Mouse (Mus musculus) CH12.LX (cell line): ENCODE data around the gene Ucp2.

Source experiments
- CHD1 ChIP-seq: IDR thresholded peaks from 2 replicates; pipeline ENCODE4 v1.6.1; 2012; ENCODE audit warnings: low read depth, low read length, improper control_type of control experiment, inconsistent platforms
- CHD2 ChIP-seq: IDR thresholded peaks from 2 replicates; pipeline ENCODE4 v1.6.1; 2011; ENCODE audit warnings: low read length, improper control_type of control experiment
- CTCF ChIP-seq, 2 experiments: IDR thresholded peaks in 1 of 2; conservative IDR thresholded peaks in 1 of 2; 2 replicates each; pipeline ENCODE4 v1.5.1; 2011 to 2012; ENCODE audit warnings: low read depth in 2 of 2, low read length in 2 of 2, improper control_type of control experiment in 1 of 2, inconsistent platforms in 1 of 2, mild to moderate bottlenecking in 1 of 2, moderate library complexity in 1 of 2
- E2F4 ChIP-seq: IDR thresholded peaks from 2 replicates; pipeline ENCODE4 v1.6.1; 2011; ENCODE audit warnings: low read depth, low read length, improper control_type of control experiment; ENCODE audit not compliant: insufficient replicate concordance
- ELF1 ChIP-seq: IDR thresholded peaks from 2 replicates; pipeline ENCODE4 v1.6.1; 2014; ENCODE audit warnings: low read depth, mild to moderate bottlenecking, inconsistent platforms, low read length, improper control_type of control experiment
- EP300 ChIP-seq: IDR thresholded peaks from 2 replicates; pipeline ENCODE4 v1.6.1; 2011; ENCODE audit warnings: low read length, improper control_type of control experiment
- GABPA ChIP-seq: IDR thresholded peaks from 2 replicates; pipeline ENCODE4 v1.6.1; 2012; ENCODE audit warnings: low read depth, low read length, improper control_type of control experiment, inconsistent platforms; ENCODE audit not compliant: insufficient replicate concordance
- HCFC1 ChIP-seq: IDR thresholded peaks from 2 replicates; pipeline ENCODE4 v1.6.1; 2012; ENCODE audit warnings: low read depth, mild to moderate bottlenecking, inconsistent platforms, low read length, improper control_type of control experiment
- MAX ChIP-seq: IDR thresholded peaks from 2 replicates; pipeline ENCODE4 v1.6.1; 2011; ENCODE audit warnings: low read length, improper control_type of control experiment
- POLR2A ChIP-seq: IDR thresholded peaks from 2 replicates; pipeline ENCODE4 v1.6.1; 2011; ENCODE audit warnings: low read depth, mild to moderate bottlenecking, improper control_type of control experiment, low read length
- SIN3A ChIP-seq: IDR thresholded peaks from 2 replicates; pipeline ENCODE4 v1.6.1; 2012; ENCODE audit warnings: low read length, improper control_type of control experiment, inconsistent platforms
- ZC3H11A ChIP-seq: IDR thresholded peaks from 2 replicates; pipeline ENCODE4 v1.6.1; 2012; ENCODE audit warnings: low read depth, mild to moderate bottlenecking, inconsistent platforms, low read length, improper control_type of control experiment

GRCm38 (mm10) chr7:100458153-100458552, 35.0 kb upstream of the Ucp2 start:
- TF ChIP-seq ELF1 (no peak), CTCF (conservative IDR thresholded peaks at IDR 0.05 in 1 of 2, IDR thresholded peaks at IDR 0.05 in 1 of 2; ENCODE audit: low read depth in 2 of 2, low read length in 2 of 2) (no peak), POLR2A (no peak), E2F4 (no peak), MAX (no peak), ZC3H11A (no peak), HCFC1 (no peak), EP300 (no peak), SIN3A (no peak), GABPA (no peak), CHD1 (no peak), CHD2 (no peak)
